Mouse (Mus musculus) kidney, postnatal 25 days (tissue): ENCODE results near the gene Ttc36.
"Not testable (repeated sequence)": the region's sequence is repeated elsewhere in the genome, so short reads cannot be mapped to it uniquely, and the experiment has no call there.

Source experiments
- DNase-seq, 2 experiments: peaks; one replicate each; pipeline ENCODE4 v3.0.0; 2021; ENCODE audit warnings: mixed read lengths in 2 of 2

The Ttc36 gene

DNA sequence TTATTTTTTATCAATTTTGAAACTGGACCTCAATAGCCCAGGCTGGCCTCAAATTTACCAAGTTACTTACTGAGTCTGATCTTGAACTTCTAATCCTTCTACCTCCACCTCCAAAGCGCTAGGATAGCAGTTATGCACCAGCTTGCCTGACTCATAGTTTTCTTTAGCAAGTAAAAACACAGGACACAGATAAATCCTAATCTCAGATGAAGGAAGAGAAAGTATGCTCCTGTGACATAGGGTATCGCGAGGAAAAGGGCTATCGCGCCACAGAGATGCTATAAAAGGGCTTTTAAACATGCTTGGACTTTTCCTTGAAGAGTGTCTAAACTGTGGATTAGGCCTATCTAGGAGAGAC is 30.5 kb downstream of the Ttc36 start:
- no peak for DNase-seq

DNA sequence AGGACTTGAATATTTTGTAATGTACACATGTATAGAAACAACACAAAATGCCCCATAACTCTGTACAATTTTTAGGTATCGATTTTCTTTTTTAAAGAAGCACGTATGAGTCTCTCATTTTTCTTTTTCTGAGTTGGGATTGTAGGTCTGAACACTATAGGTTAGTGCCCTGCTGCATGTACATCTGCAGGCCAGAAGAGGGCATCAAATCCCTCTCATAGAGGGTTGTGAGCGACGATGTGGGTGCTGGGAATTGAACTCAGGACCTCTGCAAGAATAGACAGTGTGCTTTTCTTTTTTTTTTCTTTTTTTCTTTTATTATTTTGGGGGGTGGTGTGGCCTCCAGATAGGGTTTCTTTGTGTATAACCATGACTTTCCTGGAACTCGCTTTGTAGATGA is 31.5 kb downstream of the Ttc36 start:
- no peak for DNase-seq

DNA sequence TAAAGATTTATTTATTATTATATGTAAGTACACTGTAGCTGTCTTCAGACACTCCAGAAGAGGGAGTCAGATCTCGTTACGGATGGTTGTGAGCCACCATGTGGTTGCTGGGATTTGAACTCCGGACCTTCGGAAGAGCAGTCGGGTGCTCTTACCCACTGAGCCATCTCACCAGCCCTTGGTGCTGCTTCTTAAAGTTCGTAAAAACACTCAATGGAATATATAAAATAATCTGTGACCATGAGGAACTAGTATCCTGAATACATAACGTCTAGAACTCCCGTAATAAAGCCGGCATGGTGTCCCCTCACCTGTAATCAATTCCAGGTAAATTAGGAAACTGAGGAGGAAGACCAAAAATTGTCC is 34.9 kb downstream of the Ttc36 start:
- not testable (repeated sequence) for DNase-seq

DNA sequence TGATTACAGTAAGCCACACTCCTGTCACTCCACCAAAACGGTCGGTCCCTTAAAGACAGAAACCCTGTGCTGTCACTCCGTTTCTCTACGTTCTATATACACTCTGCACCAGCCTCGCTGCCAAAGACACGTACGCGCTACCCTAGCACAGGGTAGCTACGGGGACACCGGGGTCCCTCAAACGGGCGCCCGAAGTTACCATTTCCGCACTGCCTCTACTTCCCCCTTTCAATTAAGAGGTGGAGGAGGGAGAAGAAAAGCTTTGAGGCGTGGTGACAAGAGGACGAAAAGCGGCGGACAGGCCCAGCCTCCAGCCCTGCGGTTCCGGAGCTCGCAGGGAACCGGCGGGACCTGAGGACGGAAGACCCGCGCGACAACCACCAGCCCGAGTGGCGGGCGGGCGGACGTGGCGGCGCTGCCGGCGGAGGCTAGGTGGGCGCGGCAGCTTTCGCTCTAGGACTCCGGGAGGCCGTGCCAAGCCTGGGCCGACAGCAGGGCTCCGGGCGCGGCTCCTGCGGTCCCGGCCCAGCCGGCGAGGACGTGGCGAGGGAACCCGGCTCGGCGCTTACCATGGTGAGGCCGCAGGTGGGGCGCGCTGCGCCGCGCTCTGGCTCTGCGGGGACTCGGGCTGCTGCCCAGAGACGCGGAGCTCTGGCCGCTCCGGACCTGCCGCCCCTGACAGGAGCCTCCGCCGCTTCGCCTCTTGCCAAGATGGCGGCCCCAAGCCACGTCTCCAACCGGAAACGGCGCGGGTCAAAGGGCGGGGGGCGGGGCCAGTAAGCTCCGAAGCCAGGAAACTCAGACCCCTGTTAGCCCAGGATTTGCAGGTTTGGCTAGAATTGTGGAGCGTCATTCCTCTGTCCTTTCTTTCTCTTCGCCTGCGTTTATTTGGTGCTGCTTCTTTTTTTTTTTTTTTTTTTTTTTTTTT is 35.5 kb downstream of the Ttc36 start, which contains the start of the genes Arcn1 and Ift46:
TSS of gene Arcn1 (minus strand) at position 745 of the 928 bp plus-strand sequence.
TSS of gene Ift46 (plus strand) at position 808 of the 928 bp plus-strand sequence.
- DNase-seq: peak; percentile 82 to 91

DNA sequence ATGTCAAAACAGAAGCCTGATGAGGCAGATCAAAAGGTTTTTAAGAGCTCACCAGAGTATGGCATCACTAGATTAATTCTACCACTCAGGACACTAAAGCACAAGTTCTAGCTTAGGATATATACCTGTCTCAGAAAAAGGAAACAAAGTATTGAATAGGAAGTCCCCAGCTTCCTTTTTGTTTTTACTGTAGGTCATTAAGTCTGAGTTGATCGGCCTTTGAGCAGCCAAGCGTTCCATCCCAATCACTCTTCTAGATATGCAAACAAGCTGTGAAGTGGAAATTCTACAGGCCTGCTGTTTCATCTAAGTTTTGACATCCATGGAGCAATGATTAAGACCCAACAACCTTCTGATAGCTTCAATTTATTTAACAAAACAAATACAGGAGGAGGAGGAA is 42.0 kb downstream of the Ttc36 start:
- no peak for DNase-seq
